Mouse (Mus musculus) mouse trophoblast stem cell (cell line): ENCODE data around the gene Nxpe3.

Source experiments
- in situ Hi-C, 2 experiments: fragments of 300-500 bp; cut with MseI, MboI; formaldehyde crosslinking; loops; 2 replicates in 1 of 2; 3 replicates in 1 of 2; pipeline ENCODE4 v1.15.1; 2025

The Nxpe3 gene

DNA sequence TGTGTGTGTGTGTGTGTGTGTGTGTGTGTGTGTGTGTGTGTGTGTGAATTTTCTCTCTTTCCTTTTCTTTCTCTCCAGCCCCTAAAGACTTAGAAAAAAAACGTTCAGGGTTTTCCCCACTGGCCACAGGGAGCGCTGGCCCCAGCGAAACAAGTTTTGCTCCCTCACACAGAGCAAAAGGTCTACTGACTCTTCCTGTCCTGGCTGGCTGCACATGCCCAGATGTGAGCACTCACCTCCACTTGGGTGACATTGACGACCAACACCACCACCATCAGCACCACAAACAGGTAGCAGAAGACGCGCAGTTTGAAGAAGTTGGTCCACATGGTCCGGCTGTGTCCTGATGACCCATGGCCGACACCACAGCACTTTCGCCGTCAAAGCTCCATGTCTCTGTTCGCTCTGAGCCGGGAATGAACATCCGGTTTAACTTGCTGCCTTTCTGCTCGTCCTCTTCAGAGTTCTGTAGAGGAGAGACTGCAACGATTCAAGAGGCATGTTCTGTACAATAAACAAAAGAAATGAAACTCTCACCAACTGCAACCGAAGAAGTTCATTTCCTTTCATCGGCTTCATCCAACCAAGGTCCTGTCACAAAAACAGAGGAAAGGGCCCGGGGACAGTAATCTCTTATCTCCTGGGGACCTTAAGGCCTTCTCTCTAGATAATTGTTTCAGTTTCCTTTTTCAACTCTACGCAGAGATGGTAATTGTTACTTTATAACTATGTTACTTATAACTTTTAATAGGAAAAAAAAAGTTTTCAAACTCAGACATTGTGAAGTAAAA, 4.5 kb downstream of the Nxpe3 start:
- in situ Hi-C loops: no loop called here

DNA sequence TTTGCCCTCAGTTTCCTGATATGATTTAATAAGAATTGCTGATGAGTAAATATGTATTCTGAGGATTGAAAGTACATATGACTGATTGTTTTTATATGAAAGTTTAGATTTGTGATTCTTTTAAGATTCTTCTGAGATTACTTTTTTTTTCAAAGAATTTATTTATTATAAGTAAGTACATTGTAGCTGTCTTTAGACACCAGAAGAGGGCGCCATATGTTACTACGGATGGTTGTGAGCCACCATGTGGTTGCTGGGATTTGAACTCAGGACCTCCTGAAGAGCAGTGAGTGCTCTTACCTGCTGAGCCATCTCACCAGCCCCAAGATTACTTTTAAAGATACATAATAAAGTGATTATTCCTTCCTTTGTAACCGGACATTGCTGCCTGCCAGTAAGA, 5.6 kb downstream of the Nxpe3 start:
- in situ Hi-C loops: no loop called here

DNA sequence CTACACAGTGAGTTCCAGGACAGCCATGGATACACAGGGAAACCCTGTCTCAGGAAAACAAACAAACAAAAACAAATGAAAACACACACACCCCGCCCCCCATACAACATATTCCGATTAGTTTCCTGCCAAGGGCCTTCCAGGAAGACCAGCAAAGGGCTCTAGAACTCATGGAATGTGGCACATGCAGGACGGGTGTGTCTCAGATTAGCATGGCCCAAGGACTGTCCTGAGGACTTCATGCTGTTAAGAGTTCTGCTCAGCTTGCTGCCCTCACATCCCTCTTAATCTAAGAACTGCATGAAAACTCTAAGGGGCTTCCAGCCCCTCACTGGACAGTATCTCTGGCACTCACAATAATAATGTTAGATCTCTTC, 6.5 kb downstream of the Nxpe3 start:
- in situ Hi-C loops: no loop called here

DNA sequence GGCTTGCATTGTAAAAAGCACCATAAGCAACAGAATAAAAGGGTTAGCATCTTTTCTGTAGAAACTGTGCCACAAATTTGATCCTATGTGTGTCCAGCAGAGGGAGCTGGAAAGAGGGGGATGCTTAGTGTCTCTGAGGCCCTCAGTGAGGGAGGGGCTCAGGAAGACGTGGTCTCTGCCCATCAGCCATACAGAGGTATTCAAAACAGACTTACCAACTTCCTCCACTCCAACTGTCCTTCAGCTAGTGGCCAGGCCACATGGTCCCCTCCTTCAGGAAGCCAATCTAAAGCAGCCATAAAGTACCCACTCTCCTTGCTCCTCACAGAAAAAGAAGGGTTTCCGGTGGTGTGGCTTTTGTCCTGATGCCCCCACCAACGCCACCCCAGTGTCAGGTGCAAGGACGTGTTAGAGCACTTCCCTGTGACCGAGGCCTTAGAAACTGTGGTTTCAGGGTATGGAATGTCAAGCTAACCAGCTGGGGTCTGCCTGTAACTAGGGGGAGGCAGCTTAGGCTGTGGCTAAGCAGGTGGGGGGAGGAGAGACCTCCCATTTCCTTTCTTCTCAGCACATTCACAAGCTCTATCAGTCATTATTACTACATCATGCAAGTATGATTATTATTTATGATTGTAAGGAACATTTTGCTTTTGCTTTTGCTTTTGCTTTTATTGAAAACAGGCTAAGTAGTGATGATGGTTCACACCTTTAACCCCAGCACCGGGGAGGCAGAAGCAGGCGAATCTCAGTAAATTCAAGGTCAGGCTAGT, 7.1 kb downstream of the Nxpe3 start:
- in situ Hi-C loops: no loop called here

DNA sequence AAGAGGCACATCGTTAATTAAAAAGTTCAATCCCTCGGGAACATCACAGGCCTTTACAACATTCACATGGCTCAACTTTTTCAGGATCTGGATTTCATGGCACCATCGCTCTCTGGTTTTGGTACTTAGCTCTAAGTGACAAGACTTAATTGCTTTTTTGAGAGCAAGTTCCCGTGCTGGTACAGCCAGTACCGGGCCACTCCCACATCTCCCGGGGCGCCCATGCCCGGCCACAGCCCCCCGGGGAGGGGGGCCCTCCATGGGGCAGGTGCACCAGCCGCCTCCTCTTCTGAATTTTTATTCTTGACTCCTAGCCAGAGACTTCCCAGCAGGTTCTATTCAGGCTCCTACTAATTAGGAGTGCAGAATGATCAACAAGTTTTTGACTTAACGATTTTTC, 10.8 kb downstream of the Nxpe3 start:
- in situ Hi-C loops: no loop called here

DNA sequence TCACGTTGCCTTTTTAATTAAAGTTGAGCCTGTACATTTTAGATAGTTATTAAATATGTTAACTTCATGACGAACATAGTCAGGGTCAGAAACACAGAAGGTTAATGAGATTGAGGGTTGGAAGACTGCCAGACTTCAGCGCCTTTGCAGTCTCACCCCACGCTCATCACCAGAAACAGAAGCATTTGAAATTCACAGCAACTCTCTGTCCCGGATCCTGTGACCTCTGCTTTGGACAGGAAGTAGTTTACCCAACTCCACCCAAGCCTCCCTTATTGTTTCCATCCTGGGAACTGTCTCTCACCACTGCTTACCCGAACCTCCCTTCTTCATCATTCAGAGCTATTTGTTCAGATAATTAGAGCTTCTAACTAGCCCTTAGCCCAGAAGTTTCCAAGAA, 19.1 kb downstream of the Nxpe3 start:
- in situ Hi-C loops: no loop called here

DNA sequence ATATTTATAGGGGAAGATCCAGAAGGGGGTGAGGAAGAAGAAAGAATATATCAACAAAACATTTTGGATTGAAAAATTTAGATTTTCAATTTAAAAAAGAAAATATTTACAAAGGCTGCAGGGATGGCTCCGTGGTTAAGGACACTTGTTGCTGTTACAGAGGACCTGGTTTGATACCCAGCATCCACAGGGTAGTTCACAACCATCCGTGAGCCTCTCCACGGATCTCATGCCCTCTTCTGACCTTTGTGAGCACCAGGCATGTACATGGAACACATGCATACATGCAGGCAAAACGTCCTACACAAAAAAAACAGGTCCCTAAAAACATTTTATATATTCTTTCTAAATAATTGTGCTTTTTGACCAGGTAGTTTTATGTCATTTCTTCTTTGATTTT, 31.3 kb downstream of the Nxpe3 start:
- in situ Hi-C loops: loop anchor here in 1 of 2 experiments (25.0 kb wide), 1 partner anchor 352 kb away; no protein-coding TSS in a partner anchor

DNA sequence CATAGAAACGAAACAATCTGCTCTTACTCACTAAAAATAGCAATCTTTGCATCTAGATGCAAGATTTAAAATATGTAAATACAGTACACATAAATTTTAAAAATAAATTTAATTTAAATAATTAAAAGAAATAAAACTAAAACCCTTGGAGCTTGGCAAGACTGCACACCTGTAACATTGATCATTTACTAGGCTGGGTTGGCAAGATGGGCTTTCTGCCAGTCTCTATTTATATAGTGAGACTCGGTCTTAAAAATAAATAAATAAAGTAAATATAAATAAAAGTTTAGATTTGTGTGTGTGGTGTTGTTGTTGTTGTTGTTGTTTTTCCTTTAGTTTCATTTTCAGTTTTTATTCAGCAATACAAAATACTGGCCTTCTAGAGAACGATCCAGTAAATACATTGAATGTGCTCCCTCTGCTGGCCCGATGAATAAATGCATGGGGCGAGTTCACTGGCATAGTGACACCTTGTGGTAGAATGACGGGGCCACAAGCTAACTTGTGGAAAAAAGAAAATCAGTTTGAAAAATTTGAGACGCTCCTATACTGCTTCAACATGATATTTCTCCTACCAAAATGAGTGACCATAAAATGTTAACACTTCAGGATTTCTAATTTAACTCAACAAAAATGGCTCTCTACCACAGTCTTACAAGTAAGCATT, 31.8 kb downstream of the Nxpe3 start:
- in situ Hi-C loops: loop anchor here in 1 of 2 experiments (25.0 kb wide), 1 partner anchor 351 kb away; no protein-coding TSS in a partner anchor

DNA sequence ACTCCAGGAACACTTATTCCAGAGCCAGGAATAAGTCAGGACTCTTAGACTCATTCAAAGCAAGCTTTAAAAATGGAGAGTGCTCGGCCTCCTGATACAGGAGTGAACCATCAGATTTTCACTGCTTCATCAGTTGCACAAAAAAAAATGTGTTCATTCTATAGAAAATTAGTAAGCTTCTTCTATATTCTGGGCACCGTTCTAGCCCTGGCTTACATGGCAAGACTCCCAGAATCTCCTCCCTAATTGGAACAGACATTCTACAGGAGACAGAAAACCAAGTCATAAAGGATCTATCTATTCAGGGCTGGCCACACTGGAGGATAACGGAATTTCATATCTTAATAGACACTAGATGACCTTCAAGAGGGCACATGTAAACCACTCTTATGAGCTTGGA, 34.0 kb downstream of the Nxpe3 start:
- in situ Hi-C loops: loop anchor here in 1 of 2 experiments (25.0 kb wide), 1 partner anchor 349 kb away; no protein-coding TSS in a partner anchor

DNA sequence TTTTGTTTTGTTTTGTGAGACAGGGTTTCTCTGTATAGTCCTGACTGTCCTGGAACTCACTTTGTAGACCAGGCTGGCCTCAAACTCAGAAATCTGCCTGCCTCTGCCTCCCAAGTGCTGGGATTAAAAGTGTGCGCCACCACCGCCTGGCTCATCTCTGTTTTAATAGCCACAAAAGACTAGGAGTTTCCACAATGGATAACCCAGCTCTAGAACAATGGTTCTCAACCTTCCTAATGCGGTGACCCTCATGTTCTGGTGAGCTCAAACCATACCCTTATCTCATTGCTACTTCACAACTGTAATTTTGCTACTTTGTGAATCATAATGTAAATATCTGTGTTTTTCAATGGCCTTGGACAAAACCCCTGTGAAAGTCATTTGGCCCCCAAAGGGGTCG, 35.7 kb downstream of the Nxpe3 start:
- in situ Hi-C loops: loop anchor here (10.0 to 25.0 kb wide), 2 partner anchors 345 to 347 kb away; no protein-coding TSS in a partner anchor

DNA sequence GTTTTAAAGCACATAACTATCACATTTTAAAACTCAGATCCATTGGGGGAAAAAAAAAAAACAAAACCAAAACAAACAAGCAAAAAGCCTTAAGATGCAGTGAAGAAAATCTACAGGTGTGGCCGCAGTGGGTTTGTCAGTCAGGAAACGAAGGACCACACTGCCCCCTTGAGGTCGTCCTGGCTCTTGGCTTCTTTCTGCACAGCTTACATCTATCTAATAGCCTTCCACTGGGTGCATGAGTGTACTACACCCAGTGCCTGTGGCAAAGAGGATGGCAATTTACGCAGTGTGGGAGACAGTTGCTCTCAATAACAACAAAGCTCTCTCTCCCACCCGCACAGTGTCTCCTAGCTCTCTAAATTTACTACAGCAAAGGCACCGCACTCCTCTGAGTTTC, 36.6 kb downstream of the Nxpe3 start:
- in situ Hi-C loops: loop anchor here (10.0 to 25.0 kb wide), 2 partner anchors 344 to 346 kb away; no protein-coding TSS in a partner anchor

DNA sequence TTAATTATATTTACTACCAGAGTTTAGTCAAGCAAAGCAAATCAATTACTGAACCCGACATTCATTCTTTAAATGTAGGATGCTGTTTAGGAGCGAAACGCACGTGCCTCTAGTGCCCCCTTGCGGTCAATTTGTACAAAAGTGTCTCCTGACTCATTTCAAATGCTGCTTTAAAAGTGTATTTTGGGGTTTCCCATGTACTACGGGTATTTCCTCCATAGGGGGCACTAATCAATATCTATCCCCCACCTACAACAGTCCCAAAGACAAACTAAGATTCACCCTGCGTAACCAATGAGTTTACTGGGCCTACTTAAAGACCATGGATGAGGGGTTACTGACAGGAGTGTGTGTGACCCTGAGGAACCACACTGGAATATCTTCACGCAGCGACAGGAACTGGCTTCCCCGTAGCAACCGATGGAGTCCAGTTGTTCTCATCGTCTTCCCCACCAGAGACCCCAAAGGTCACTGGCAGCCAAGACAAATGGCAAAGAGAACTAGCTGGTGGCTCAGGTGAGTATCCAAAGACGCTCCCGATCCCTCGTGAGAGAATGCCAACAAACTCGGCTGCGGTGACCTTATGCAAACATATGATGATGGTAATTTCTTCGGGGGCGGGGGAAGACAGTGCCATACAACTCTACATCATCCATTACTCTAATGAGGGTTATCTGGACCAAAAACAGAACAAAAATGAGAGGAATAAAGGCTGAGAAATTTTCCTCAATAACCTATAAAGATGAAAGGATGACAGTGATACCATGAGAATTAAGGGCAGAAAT, 42.0 kb downstream of the Nxpe3 start:
- in situ Hi-C loops: loop anchor here (5.0 to 25.0 kb wide), 3 partner anchors 338 to 371 kb away; no protein-coding TSS in a partner anchor

DNA sequence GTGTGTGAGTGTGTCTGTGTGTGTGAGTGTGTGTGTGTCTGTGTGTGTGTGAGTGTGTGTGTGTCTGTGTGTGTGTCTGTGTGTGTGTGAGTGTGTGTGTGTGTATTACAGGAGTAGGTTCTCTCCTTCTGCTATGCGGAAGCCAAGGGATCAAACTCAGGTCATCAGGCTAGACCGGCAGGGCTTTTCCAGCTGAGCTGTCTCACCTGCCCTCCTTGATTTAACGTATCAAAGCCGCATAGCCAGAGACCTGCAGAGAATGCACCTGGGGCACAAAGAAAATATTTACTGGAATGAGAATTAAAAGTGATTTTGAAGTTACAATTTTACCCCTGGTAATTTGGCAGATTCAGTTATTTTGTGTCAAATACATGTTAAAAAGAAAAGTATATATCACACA, 42.6 kb downstream of the Nxpe3 start:
- in situ Hi-C loops: loop anchor here (5.0 to 25.0 kb wide), 3 partner anchors 338 to 370 kb away; no protein-coding TSS in a partner anchor

DNA sequence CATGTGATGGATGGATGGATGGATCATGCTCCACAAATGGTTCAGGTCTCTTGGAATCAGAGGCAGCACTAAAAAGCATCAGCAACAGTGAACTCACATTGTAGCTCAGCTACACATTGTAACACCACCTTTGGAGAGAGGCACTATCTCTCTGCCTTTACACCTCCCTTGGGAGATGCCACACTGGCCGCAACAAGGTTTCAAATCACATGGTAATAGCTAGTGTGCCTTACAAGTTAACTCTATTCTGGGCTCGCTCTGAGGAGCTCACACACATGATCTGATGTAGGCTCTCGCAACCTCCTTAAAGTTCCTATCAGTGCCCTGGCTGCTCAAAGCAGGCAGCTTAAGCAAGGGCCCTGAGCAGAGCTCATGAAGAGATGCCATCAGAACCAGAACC, 44.6 kb downstream of the Nxpe3 start:
- in situ Hi-C loops: loop anchor here (5.0 to 25.0 kb wide), 3 partner anchors 336 to 368 kb away; no protein-coding TSS in a partner anchor

DNA sequence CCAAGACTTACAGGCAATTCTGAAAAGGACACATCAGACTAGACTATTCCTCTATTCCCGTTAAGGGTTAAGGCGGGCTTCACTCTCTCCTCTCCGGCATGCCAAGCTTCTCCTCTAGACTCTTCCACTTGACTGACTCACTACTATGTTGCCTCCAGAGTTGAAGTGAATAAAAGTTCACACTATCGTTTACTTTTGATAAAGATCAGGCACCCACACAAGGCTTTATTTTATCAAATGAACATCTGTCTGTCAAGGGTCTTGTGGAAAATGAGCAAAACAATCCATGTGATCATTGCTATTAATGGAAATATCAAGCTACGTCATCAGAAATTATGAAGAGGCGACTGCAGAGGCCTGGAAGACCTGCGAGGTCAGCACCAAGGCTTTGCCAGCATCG, 47.4 kb downstream of the Nxpe3 start:
- in situ Hi-C loops: no loop called here

DNA sequence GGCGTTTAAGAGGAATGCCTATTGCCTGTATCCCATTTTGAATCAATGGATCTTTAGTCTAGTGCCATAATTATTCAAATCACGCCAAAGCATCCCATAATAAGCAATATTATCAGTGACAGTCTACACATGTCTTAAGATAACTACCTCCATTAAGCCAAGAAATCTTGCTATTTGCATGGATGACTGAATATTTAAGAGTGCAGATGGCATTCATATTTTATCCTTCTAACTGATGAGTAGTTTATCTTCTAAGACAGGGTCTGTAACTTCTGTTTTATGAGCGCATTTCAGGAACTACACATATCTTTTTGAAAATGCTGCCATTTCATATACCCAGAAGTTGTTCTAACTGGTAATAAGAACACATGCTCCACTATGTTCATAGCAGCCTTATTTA, 50.2 kb downstream of the Nxpe3 start:
- in situ Hi-C loops: no loop called here

DNA sequence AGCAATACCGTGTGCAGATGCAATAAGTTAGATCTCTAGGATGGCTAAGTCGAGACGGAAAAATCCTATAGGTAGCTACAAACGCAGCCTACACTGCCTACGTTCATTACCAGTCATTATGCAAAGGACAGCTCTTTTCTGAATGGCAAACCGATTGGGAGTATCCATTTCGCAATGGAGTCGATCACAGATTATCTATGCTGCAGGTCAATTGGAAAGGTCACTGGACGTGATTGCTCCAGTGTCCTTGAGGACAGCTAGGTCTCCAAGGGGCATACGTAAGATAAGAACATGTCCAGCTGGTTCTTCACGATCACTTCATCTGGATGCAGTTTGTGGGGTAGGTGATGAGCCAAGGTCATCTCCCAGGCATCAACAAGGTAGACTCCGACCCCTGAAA, 51.2 kb downstream of the Nxpe3 start:
- in situ Hi-C loops: no loop called here

DNA sequence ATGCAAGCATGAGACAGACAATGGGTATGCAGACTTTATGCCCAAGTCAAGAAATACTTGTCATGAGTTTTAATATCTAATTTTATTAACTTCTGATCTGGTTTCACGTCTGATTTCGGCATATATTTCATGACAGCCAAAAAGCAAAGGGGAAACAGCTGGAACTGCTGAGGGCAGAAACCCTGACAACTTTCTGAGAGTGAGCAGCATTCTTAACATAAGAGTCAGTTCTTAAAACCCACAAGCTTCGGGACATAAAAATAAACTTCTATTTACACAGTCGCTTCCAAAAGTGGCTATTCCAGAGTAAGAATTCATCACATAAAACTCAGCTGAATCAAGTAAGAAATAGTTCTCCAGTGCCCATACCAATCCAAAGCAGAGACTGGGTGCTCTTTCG, 52.0 kb downstream of the Nxpe3 start:
- in situ Hi-C loops: no loop called here

DNA sequence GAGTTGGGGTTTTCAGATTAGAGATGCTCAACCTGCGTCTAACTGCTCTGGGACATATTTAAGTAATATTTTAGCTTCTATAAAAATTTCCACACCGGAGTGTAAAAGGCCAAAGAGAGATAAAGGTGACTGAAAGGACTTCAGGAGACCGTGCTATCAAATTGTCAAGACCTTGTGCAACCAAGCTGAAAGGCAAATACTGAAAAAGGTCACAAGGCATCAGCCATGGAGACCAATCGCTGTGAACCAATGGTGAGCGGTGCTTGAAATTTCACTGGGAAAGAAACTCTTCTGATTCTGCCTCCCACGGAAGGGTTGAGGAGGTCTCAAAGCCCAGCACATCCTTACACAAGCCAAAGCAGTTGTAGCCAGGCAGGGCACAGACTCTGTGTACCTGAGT, 53.6 kb downstream of the Nxpe3 start:
- in situ Hi-C loops: no loop called here

DNA sequence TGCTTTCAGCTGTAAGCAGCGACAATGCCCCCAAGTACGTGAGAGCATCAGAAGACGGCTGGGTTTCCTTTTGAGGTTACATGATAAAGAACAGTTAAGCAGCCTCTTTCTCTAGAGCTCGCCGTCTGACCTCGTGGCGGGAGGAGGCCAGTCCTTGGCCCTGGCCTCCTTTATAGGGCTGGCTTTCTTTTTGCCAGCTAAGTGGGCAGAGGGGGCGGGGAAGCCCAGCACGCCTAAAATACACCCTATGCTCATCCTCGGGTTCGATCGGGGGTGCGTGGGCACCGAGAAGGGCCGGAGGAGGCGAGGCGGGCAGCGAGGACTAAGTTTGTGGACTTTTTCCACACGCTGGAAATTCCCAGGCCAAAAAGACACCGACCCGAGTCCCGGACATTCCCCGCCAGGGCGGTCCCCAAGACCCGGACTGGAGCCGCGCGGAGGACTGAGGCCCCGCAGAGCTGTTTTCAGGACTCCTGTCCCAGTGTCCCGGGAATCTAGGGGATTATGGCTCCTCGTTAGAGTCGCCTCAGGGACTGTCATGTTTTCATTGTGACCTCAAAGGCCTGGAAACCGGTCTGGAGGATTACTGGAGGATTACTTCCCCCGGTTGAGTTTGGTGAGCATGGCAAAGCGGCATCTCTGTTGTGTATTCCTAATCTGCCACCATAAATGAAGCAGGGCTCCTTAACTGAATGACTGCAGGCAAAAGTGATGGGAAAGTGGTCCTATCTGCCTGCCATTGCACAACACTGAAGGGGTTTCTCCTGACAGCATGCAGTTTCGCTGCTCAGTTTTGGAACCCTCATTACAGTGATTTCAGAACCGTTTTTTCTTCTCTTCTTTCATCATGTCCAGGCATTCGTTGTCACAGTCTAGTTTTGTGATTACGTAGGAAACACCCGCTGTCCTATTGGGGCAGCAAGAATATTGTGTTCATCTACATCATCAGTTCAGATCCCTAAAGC, 56.3 kb downstream of the Nxpe3 start, which contains the start of gene Nfkbiz:
Nfkbiz (minus strand) TSS at position 390 of the 965 bp plus-strand sequence.
- in situ Hi-C loops: no loop called here
